Mouse (Mus musculus) intestine, postnatal 0 days (tissue): Measurements from ENCODE around the gene Rab44. TPM values are rescaled to one million over a fixed set of nuclear protein-coding genes. Genes with fewer than 3 reads are reported as not detected.

Experiments used
- ATAC-seq: fragments of 200-750 bp; cut with Nextera tagmentation; 2 replicates; pipeline ENCODE4 v1.8.0; 2017; ENCODE audit warnings: mild to moderate bottlenecking, moderate TSS enrichment, moderate library complexity
- H3K27ac ChIP-seq: fragments of 300-500 bp; sonication (generic); 2 replicates; pipeline ENCODE4 v1.5.1; 2014; ENCODE audit warnings: mild to moderate bottlenecking, low read depth, low read length, moderate library complexity
- H3K27me3 ChIP-seq: fragments of 300-500 bp; sonication (generic); replicated peaks from 2 replicates; pipeline ENCODE4 v1.6.1; 2014; ENCODE audit warnings: low read length, mixed read lengths; ENCODE audit not compliant: control insufficient read depth, insufficient read depth
- H3K36me3 ChIP-seq: fragments of 300-500 bp; sonication (generic); 2 replicates; pipeline ENCODE4 v1.6.1; 2014; ENCODE audit warnings: mild to moderate bottlenecking, moderate library complexity; ENCODE audit not compliant: control insufficient read depth, insufficient read depth
- H3K4me1 ChIP-seq: fragments of 300-500 bp; sonication (generic); replicated peaks from 2 replicates; pipeline ENCODE4 v1.6.1; 2014; ENCODE audit warnings: antibody characterized with exemption, low read length, mixed read lengths; ENCODE audit not compliant: control insufficient read depth, insufficient read depth
- H3K4me2 ChIP-seq: fragments of 300-500 bp; sonication (generic); replicated peaks from 2 replicates; pipeline ENCODE4 v1.6.1; 2014; ENCODE audit warnings: low read depth, mild to moderate bottlenecking, moderate library complexity
- H3K4me3 ChIP-seq: fragments of 300-500 bp; sonication (generic); 2 replicates; pipeline ENCODE4 v1.5.1; 2014; ENCODE audit warnings: low read depth, low read length
- H3K9ac ChIP-seq: fragments of 300-500 bp; sonication (generic); 2 replicates; pipeline ENCODE4 v1.6.1; 2014; ENCODE audit warnings: mild to moderate bottlenecking, low read depth, low read length
- H3K9me3 ChIP-seq: fragments of 300-500 bp; sonication (generic); 2 replicates; pipeline ENCODE4 v1.6.1; 2016; ENCODE audit warnings: mixed run types; ENCODE audit not compliant: control insufficient read depth
- CTCF ChIP-seq: sonication (generic); IDR thresholded peaks from 2 replicates; pipeline ENCODE4 v1.5.1; 2016; ENCODE audit warnings: low read depth, mild to moderate bottlenecking, control low read depth, antibody characterized with exemption, moderate library complexity
- WGBS: fragments of 180-500 bp; shearing (Covaris S2); extraction: QIAGEN DNeasy Blood & Tissue Kit; methylation state at CpG from one replicate; pipeline ENCODE4 v1.1.7; 2014; 5-methylcytosine and 5-hydroxymethylcytosine counted together
- polyA plus RNA-seq: library from polyadenylated mRNA; unstranded; fragments of >200 nt; fragmentation: Nextera tagmentation; extraction: Ambion mirVana; gene quantifications from 2 replicates; pipeline ENCODE4 v1.2.1, GENCODE M21; 2015

The Rab44 gene
- polyA plus RNA-seq, 1 experiment from 2014 or later: 0.20 TPM

DNA sequence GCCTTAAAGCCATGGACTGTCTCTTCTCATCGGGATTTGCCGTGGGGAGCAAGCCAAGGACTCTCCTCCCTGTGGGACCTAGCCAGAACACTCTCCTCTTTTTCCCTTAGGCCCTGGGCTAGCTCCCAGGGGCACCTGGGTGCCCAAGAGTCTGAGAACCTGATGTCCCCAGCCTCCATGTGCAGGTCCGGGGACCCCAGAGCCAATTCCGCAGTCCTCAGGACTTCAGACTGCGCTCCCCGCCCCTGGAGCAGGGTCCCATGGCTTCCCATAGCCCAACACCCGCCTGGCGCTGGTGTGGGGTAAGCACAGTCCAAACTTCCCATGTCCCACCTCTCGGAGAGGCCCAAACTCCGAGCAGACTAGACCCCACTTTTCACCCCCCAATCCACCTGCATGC is 28.7 kb upstream of the Rab44 start:
- H3K4me2 ChIP-seq: no peak overlapping the region
- H3K36me3 ChIP-seq: no peaks in the 10 kb centered on the region
- H3K27ac ChIP-seq: no peak overlapping the region
- no peak for ATAC-seq
- no peaks in the 10 kb centered on the region for H3K9me3 ChIP-seq
- TF ChIP-seq CTCF: no peak
- H3K4me3 ChIP-seq: no peak overlapping the region
- no peaks in the 10 kb centered on the region for H3K27me3 ChIP-seq
- no peak overlapping the region for H3K9ac ChIP-seq
- 0 out of 2 replicates have a peak, but pooled peaks cover 8% of the 10 kb centered on the region for H3K4me1 ChIP-seq
- 86% methylated on average over 10 of the region's 10 CpGs for WGBS

DNA sequence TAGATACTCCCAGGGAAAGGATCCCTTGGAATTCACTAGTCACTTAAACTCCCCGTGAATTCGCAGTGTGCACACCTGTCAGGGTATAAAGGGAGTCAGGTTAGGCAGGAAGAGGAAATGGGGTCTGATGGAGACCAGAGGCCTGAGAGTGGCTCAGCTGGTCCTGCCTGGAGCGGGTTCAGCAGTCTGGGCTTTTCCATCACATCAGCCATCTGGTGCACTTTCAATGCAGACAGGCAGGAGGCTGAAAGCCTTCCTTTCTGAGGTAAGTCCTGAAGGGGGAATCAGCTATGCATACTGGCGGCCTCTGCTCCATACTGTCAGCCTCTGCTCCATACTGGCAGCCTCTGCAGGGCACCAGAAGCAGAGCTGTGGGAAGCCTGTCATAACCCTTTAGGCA is 27.0 kb upstream of the Rab44 start:
- Histone ChIP-seq H3K4me3 (no peak overlapping the region), H3K4me1 (0 out of 2 replicates have a peak, but pooled peaks cover 4% of the 10 kb centered on the region), H3K9ac (no peak overlapping the region), H3K27ac (no peak overlapping the region), H3K36me3 (no peaks in the 10 kb centered on the region), H3K9me3 (no peaks in the 10 kb centered on the region), H3K4me2 (no peak overlapping the region), H3K27me3 (no peaks in the 10 kb centered on the region)
- WGBS: 83% methylated on average over 4 of the region's 4 CpGs
- no peak for ATAC-seq
- no peak for TF ChIP-seq CTCF

DNA sequence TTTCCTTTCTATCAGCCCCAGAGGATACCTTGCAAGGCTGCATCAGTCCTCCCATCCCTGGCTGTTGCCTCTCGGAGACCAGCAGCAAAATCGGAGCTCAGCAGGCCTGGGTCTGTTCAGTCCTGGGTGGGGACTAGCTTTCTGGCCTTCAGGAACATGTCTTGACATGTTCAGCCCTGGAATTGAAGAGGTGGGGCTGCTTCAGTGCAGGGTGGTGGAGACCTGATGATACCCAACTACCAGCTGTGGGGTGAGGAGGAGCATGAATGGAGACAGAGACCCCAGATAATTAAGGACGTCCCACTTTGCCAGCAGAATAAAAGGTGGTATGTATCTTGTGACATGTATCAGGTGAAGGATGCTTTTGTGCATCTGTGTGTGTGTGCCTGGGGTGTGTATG is 23.2 kb upstream of the Rab44 start, which contains the start of gene Cdkn1a:
Cdkn1a (plus strand) TSS at position 201 of the 400 bp plus-strand sequence.
- no peaks in the 10 kb centered on the region for H3K27me3 ChIP-seq

DNA sequence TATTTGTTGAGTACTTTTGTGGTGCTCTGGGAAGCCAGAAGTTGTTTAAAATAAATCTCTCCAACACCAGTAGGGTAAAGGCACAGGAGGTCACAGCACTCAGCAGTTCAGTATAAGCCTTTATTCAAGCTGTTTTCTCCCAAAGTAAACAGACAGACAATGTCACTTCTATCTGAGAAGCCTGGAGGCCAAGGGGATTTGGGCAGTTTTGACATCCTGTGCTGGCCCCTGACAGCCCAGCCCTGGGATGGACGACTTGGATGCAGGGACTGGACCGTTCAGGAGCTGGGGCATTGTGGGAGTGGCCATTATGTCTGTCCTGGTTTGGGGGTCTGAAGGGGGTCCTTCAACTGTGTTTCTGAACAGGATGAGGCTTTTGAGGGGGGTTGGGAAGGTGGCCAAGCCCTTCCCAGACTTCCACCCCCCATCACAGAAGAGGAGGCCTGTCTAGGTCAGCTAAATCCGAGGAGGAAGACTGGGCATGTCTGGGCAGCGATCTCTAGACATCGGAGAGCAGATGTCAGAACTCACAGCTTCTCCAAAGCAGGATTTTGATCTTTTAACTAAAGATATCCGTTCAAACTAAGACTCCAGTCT is 22.5 kb upstream of the Rab44 start:
- Histone ChIP-seq H3K4me2 (no peak overlapping the region), H3K27me3 (no peaks in the 10 kb centered on the region), H3K4me1 (no peaks in the 10 kb centered on the region), H3K4me3 (no peak overlapping the region), H3K9me3 (no peaks in the 10 kb centered on the region), H3K9ac (no peak overlapping the region), H3K36me3 (no peaks in the 10 kb centered on the region), H3K27ac (no peak overlapping the region)
- no peak for ATAC-seq
- WGBS: 30% methylated on average over 6 of the region's 6 CpGs
- no peak for TF ChIP-seq CTCF

More for the DNA sequence above, 23.2 kb upstream of the Rab44 start, which contains the start of gene Cdkn1a:
- Histone ChIP-seq H3K4me1 (no peaks in the 10 kb centered on the region), H3K9ac (no peak within 1 kb of the TSS), H3K4me2 (no peak within 1 kb of the TSS), H3K4me3 (no peak within 1 kb of the TSS), H3K27ac (no peak within 1 kb of the TSS), H3K9me3 (no peaks in the 10 kb centered on the region), H3K36me3 (no peaks in the 10 kb centered on the region)
- WGBS: 68% methylated on average over 3 of the region's 3 CpGs
- ATAC-seq: no peak
- TF ChIP-seq CTCF: no peak

DNA sequence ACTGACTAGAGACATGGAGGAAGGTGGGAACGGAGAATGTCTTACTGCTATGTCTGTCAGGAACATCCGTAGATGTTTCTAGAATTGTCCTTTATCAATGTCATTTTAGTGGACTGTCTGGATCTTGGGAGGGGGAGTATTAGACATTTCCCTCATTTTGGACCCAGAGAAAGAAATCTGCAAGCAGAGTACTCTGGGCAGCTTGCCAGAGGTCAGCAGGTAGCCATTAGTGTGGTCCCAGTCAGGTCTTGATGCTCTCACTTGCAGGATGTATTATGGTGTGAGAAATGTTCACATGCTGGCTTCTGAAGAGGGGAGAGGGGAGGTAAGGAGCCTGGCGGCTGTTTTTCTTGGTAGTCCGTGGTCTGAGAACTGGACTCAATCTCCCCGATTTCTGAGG is 21.4 kb upstream of the Rab44 start:
- no peak overlapping the region for H3K27ac ChIP-seq

DNA sequence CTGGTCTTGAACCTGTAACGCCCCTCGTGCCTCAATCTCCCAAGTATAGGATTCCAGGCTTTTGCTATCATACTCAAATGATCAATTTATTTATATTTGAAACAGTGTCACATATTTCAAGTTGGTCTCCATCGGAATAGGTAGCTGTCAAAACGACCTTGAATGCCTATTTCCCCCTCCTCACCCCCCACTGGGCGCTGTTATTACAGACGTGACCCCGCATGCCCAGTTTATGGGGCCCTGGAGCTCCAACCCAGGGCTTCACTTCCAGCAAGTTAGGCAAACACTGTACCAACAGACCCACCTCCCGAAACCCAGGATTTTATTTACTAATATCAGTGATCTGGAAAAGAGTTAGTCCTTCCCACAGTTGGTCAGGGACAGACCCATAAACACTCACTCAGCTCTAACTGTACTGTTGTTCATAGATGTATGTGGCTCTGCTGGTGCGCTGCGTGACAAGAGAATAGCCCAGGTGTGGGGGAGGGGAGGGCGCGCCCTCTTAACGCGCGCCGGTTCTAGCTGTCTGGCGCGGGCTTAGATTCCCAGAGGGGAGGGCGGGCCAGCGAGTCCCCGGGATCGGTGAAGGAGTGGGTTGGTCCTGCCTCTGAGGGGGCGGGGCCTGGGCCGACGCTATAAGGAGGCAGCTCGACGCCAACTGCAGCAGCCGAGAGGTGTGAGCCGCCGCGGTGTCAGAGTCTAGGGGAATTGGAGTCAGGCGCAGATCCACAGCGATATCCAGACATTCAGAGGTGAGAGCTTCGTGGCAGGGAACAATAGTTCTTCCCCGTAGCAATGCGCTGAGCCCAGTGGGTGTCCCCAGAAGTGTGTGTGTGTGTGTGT is 20.6 kb upstream of the Rab44 start:
- H3K27ac ChIP-seq: peak overlapping the region; percentile 89
- peaks cover 3% of the 10 kb centered on the region; the same call in 1 of the 2 replicates for H3K36me3 ChIP-seq
- peak; percentile 79 for ATAC-seq
- 6% methylated on average over 36 of the region's 36 CpGs for WGBS
- peak overlapping the region; percentile 84 for H3K4me2 ChIP-seq
- peak overlapping the region; percentile 70 for H3K9ac ChIP-seq
- H3K4me1 ChIP-seq: no peaks in the 10 kb centered on the region
- TF ChIP-seq CTCF: no peak
- H3K4me3 ChIP-seq: peak overlapping the region; percentile 65
- no peaks in the 10 kb centered on the region for H3K27me3 ChIP-seq
- H3K9me3 ChIP-seq: no peaks in the 10 kb centered on the region

More for the DNA sequence above, 21.4 kb upstream of the Rab44 start:
- no peak for TF ChIP-seq CTCF
- H3K4me3 ChIP-seq: no peak overlapping the region
- H3K4me2 ChIP-seq: no peak overlapping the region
- H3K9ac ChIP-seq: no peak overlapping the region
- H3K4me1 ChIP-seq: no peaks in the 10 kb centered on the region
- H3K27me3 ChIP-seq: no peaks in the 10 kb centered on the region
- ATAC-seq: no peak
- WGBS: 62% methylated on average over 5 of the region's 5 CpGs
- no peaks in the 10 kb centered on the region for H3K36me3 ChIP-seq
- no peaks in the 10 kb centered on the region for H3K9me3 ChIP-seq
